Mouse (Mus musculus): Measurements from ENCODE around the gene Xcr1. TPM values are rescaled to one million over a fixed set of nuclear protein-coding genes. Genes with fewer than 3 reads are reported as not detected.
A peak's percentile ranks its signal among the peaks of the same experiment; 100 is the strongest.

Xcr1 gene
- polyA plus RNA-seq, 1 experiment: not detected

DNA sequence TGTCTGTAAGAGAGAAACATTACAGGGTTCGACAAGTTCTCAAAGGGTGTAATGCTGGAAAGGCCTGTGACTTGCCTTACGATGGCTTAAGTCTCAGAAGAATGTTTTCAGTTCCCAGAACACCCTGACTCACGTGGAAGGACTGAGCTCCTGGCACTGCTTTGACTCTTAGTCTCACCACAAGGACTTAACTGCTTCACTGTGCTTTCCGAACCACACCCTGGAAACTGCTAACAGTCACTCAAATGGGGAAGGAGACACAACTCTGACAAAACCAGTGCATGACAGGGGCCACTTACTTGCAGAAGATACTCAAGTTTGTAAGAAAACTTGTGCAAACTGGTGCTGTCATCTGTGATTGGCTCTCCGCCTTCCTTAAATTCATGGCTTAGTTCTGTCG is 21.6 kb downstream of the Xcr1 start:
- TF ChIP-seq GATA1 (IDR thresholded peaks at IDR 0.05; ENCODE audit: low read length): no peak

- TF ChIP-seq GATA1 (IDR thresholded peaks at IDR 0.05; ENCODE audit: low read length): peak; percentile 47
These were observed 26.0 kb downstream of the Xcr1 start for GRCm38 (mm10) chr9:123835851-123836250.

DNA sequence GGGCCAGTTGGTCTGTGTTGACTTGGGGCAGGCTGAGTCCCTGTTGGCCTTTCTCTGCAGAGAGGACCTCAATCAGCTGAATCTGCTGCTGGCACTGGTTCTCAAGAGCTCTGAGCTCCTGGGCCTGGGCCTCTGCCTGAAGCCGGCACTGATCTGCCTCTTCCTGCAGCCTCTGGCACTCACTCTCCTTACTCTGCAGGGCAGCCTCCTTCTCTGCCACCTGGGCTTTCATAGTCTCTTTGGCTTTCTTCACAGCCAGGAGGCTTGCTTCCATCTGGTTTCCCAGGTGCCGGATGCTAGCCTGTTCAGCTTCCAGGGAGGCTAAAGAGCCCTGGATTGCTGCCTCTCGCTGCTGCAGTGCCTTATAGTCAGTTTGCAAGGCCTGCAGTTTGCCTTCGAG is 32.9 kb downstream of the Xcr1 start:
- TF ChIP-seq GATA1 (IDR thresholded peaks at IDR 0.05; ENCODE audit: low read length): no peak

DNA sequence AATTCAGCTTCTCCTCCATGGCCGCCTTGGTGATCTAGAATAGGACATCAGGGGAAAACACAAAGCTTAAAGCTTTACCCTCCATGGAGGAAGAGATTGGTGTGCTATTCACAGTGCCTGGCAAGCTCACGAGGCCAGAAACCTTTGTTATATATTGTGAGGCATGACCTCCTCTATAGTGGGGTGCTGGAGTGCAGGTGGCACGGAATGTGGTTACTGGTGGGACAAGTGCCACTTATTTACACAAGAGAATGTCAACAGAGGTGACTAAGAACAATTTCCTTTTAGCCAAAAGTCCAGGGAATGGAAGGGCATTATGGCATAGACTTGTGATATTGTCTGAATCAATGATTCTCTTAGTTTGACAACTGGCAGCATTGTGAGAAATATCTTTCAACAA is 35.2 kb downstream of the Xcr1 start:
- no peak for TF ChIP-seq GATA1 (IDR thresholded peaks at IDR 0.05; ENCODE audit: low read length)

DNA sequence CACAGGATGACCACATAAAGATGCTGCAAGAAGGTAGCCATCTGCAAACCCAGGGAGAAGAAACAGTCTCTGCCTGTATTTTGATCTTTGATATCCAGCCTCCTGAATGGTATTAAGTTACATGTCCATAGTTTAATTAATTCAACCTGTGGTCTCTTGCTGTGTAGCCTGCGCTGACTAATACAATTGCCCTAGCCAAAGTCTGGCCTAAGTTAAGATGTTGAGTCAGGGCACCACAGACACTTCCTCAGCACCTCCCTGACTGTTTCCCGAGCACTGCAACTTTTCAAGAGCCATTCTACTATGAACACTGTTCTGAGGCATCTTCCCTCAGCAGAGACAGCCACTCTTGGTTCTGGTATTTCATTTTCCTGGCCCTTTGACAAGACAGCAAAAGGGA is 43.2 kb downstream of the Xcr1 start:
- TF ChIP-seq GATA1 (IDR thresholded peaks at IDR 0.05; ENCODE audit: low read length): no peak

GRCm38 (mm10) chr9:123815996-123816395 is 45.8 kb downstream of the Xcr1 start:
- TF ChIP-seq GATA1 (IDR thresholded peaks at IDR 0.05; ENCODE audit: low read length): no peak

GRCm38 (mm10) chr9:123815444-123815843 is 46.4 kb downstream of the Xcr1 start:
- no peak for TF ChIP-seq GATA1 (IDR thresholded peaks at IDR 0.05; ENCODE audit: low read length)

GRCm38 (mm10) chr9:123814821-123815220 is 47.0 kb downstream of the Xcr1 start:
- TF ChIP-seq GATA1 (IDR thresholded peaks at IDR 0.05; ENCODE audit: low read length): no peak

DNA sequence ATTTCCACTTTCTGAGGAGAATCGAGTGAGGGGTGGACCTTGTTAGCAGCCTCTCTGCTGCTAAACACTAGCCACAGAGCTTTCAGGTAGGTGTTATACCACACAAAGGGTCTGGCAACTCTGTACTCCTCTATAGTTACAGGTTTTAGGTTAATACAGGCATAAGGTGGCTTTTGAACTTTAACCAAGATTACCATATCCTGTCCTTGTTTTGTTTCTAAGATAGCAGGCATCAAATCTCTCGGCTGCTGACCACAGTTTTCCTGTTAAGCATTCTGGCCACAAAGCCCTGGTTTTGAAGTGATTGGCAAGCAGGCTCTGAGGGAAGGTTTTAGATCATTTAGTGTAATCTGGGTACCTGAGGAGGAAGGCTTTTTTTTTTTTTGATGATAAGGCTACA is 47.5 kb downstream of the Xcr1 start:
- TF ChIP-seq GATA1 (IDR thresholded peaks at IDR 0.05; ENCODE audit: low read length): no peak

DNA sequence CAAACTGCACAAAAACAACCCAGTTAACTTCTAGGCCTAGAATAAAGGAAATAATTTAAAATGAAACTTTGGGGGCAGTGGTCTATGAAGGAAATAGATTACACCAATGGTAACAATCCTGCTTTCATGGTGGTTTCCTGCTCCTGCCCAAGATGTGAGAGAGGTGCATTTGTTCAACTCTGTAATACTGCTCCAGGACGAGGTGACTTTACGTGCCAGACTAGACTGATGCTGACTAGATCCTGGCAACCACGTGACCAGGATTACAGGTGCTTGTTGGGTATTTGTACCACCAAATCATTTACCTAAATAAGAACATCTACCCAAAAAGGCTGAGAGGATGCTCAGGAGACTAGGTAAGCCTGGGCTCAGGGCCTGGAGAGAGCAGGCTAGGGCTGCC is 50.0 kb downstream of the Xcr1 start:
- no peak for TF ChIP-seq GATA1 (IDR thresholded peaks at IDR 0.05; ENCODE audit: low read length)

DNA sequence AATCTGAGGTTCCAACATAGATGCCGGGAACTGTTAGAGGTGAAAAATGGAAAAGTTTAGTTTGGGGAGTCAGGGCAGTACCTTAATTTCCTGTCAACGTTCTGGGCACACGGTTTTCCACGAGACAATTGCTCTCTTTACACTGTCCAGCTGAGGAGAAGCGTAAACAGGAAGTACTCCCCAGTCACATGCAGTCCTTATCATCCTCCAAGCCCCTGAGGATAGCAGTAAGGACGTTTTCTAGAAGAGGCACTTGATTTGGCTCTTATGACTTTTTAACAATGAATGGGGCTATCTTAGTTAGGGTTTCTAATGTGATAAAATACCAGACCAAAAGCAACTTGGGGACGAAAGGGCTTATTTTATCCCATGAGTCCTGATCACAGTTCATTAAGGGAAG is 53.2 kb downstream of the Xcr1 start:
- TF ChIP-seq GATA1 (IDR thresholded peaks at IDR 0.05; ENCODE audit: low read length): no peak

GRCm38 (mm10) chr9:123806267-123806666 is 55.6 kb downstream of the Xcr1 start, which contains the start of gene Cxcr6:
Gene Cxcr6, plus strand, starts transcription at chr9:123806475.
- no peak for TF ChIP-seq GATA1 (IDR thresholded peaks at IDR 0.05; ENCODE audit: low read length)

DNA sequence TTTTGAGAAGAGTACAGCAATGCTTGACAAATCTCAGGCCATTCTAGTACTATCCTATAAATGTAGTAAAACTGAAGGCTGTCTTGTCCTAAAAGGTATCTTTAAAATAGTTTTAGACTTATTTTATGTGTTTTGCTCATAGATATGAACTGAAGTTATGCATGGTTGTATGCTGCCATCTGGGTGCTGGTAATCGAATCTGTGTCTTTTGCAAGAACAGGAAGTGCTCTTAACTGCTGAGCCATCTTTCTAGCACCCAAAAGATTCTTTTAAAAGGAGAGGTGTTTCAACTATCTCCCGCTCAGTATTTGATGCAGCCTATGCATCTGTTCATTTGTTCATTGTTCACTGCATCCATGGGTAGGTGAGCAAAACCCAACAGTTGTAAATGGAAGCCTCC is 56.6 kb downstream of the Xcr1 start:
- no peak for TF ChIP-seq GATA1 (IDR thresholded peaks at IDR 0.05; ENCODE audit: low read length)

GRCm38 (mm10) chr9:123802896-123803295 is 58.9 kb downstream of the Xcr1 start:
- no peak for TF ChIP-seq GATA1 (IDR thresholded peaks at IDR 0.05; ENCODE audit: low read length)

- no peak for TF ChIP-seq GATA1 (IDR thresholded peaks at IDR 0.05; ENCODE audit: low read length)
These were observed 59.4 kb downstream of the Xcr1 start for GRCm38 (mm10) chr9:123802421-123802820.

Other genes starting within 250 kb of the Xcr1 start
- gene Slc6a20b, start 229.5 kb downstream of the Xcr1 start, polyA plus RNA-seq (2012): 0.01 TPM in 1 of 2 replicates, not detected in the other
- not detected in 2 replicates for gene Ccr9, start 183.6 kb downstream of the Xcr1 start, polyA plus RNA-seq (2012)
- gene Slc6a20a, start 183.1 kb downstream of the Xcr1 start, polyA plus RNA-seq (2012): not detected in 2 replicates
- gene Lztfl1, start 144.3 kb downstream of the Xcr1 start, polyA plus RNA-seq (2012): 0.99 and 2.0 TPM in 2 replicates
- not detected in 2 replicates for gene Cxcr6, start 55.6 kb downstream of the Xcr1 start, polyA plus RNA-seq (2012)
- gene Fyco1, start 10.1 kb downstream of the Xcr1 start, polyA plus RNA-seq (2012): 3.6 and 3.7 TPM in 2 replicates
- gene Ccr1, start 106.7 kb upstream of the Xcr1 start, polyA plus RNA-seq (2012): 0.02 TPM in 1 of 2 replicates, not detected in the other
- gene Ccr1l1, start 116.4 kb upstream of the Xcr1 start, polyA plus RNA-seq (2012): not detected in 2 replicates
- not detected in 2 replicates for gene Ccr3, start 159.9 kb upstream of the Xcr1 start, polyA plus RNA-seq (2012)
- not detected in 2 replicates for gene Ccr2, start 239.9 kb upstream of the Xcr1 start, polyA plus RNA-seq (2012)

Data from G1E-ER4 (cell line).